Mouse (Mus musculus) cerebellum, adult 2 months (tissue): ENCODE measurements at regions not wholly inside any gene's neighbourhood (a gene's known extent, or its start where the extent isn't known, plus 50 kb on each side); places are given as distances from the start of the nearest gene placed in this dataset.

ENCODE experiments used
- DNase-seq, 2 experiments: peaks; one replicate each; pipeline ENCODE4 v3.0.0; 2021
- H3K27ac ChIP-seq: fragments of 200-500 bp; 2 replicates; pipeline ENCODE4 v1.5.1; 2012; ENCODE audit warnings: low read length, control low read depth, inconsistent platforms; ENCODE audit not compliant: insufficient read depth
- H3K27me3 ChIP-seq: fragments of 200-500 bp; 2 replicates; pipeline ENCODE4 v1.6.1; 2012; ENCODE audit warnings: inconsistent platforms, mild to moderate bottlenecking, low read length, moderate library complexity; ENCODE audit not compliant: control insufficient read depth, insufficient read depth
- H3K4me1 ChIP-seq: fragments of 200-500 bp; 2 replicates; pipeline ENCODE4 v1.6.1; 2011; ENCODE audit warnings: low read length; ENCODE audit not compliant: control insufficient read depth, insufficient read depth
- H3K4me3 ChIP-seq: fragments of 200-500 bp; replicated peaks from 2 replicates; pipeline ENCODE3; 2011; ENCODE audit warnings: mild to moderate bottlenecking, low read depth, low read length, control low read depth; ENCODE audit not compliant: insufficient read depth
- CTCF ChIP-seq: fragments of 200-500 bp; IDR thresholded peaks from 2 replicates; pipeline ENCODE4 v1.5.1; 2011; ENCODE audit warnings: low read depth, mild to moderate bottlenecking, control low read depth, low read length, moderate library complexity, borderline replicate concordance; ENCODE audit not compliant: insufficient read depth
- POLR2A ChIP-seq: fragments of 200-500 bp; IDR thresholded peaks from 2 replicates; pipeline ENCODE4 v1.6.1; 2011; ENCODE audit warnings: low read length, control low read depth, borderline replicate concordance; ENCODE audit not compliant: insufficient read depth
- WGBS: fragments of 180-500 bp; shearing (Covaris S2); methylation state at CpG from one replicate; pipeline ENCODE4 v1.1.7; 2018; 5-methylcytosine and 5-hydroxymethylcytosine counted together

DNA sequence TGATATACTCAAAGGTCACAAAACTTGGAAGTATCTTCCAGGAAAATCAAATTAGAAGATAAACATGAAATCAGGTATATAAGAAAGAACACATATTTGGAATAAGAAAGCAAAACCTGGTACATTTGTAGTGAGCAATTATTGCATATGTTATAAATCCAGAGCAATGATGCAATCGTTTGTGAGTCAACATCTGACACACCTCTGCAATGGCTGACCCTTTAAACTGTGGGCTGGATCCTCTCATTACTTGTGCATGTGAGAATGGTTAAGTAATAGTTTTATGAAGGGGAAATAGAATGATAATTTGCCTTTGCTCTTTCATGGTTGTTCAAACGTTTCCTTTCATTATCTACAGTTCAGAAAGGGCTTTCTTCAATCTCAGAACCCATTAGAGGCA lies 165.0 kb upstream of the Klf7 start:
- Histone ChIP-seq H3K4me1 (peaks cover 11% of the 10 kb centered on the region; the same call in 1 of the 2 replicates), H3K4me3 (no peak overlapping the region), H3K27me3 (no peaks in the 10 kb centered on the region), H3K27ac (no peak overlapping the region)
- no peak for DNase-seq
- TF ChIP-seq CTCF (no peak), POLR2A (no peak)
- WGBS = 94% methylated on average over 2 of the region's 2 CpGs

DNA sequence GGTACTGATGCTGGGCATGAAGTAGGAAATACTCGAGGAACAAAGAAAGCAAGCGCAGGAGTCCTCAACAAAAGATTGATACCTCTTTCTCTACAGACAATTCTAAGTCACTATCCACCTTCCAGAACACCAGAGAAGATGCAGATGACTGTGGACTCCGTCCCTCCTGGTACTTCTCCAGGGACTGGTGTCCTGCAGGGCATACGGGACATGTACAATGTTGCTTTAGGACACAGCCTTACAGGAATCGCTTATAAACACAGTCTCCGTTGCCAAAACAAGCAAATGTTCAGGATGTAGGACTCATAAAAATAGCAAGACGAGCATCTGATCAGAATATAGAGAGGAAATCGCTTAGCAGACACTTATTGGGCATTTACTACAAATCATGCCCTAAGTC lies 162.6 kb upstream of the Klf7 start:
- TF ChIP-seq CTCF = no peak
- TF ChIP-seq POLR2A = no peak
- Histone ChIP-seq H3K4me3 (no peak overlapping the region), H3K27me3 (no peaks in the 10 kb centered on the region), H3K4me1 (peaks cover 11% of the 10 kb centered on the region; the same call in 1 of the 2 replicates), H3K27ac (no peak overlapping the region)
- DNase-seq = peak; percentile 44 to 61
- WGBS = 40% methylated on average over 8 of the region's 8 CpGs

DNA sequence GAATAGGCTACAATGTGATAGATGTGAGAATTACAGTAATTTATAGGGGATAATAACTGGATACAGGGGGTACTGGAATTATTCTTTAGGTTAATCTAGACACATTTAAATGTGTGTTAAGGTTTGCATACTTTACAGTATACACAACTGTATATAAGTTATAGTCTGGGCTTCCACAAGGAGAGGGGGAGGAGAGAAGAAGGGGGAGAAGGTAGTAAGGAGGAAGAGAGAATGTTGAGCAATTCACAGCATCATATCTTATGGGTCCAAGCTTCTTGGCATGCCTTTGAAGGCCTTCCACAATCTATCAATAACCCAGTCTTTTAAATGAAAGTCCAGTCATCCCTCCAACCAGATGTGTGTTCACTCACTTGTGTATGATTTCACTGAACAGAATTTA lies 153.8 kb upstream of the Klf7 start:
- TF ChIP-seq POLR2A = no peak
- no peak for TF ChIP-seq CTCF
- Histone ChIP-seq H3K27ac (no peak overlapping the region), H3K4me3 (no peak overlapping the region), H3K4me1 (no peaks in the 10 kb centered on the region), H3K27me3 (no peaks in the 10 kb centered on the region)
- DNase-seq = no peak

DNA sequence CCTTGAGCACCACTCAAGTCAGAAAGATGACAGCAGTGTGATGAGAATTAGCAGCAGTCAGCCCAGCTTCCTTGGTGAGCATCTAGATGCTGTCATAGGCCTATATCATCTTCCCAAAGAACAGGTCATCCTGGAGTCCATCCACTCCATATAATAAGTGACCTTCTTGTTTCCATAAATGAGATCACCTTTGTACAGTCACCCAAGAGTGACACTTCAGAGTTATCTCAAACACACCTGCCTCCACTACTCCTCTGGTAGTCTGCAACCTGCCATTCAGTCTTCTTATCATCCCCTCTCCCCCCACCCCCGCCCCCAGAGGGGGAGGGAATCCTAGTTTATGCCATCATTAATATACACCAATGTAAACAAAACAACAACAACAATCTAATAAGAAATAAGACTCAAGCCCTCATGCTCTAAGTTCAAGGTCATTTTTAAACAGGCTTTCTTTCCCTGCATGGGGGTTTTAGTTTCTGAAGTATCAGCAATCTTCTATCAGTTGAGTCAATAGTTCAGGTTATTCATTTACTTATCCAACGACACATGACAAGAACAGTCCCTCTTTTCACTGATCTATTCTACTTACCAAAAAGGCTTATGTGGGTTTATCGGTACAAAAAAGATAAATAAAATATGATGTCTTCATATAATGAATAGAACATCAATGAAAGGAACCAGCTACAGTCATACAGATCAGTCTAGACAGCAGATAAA lies 153.2 kb upstream of the Klf7 start:
- H3K4me3 ChIP-seq = no peak overlapping the region
- H3K27me3 ChIP-seq = no peaks in the 10 kb centered on the region
- no peak for DNase-seq
- 87% methylated on average over 3 of the region's 3 CpGs for WGBS
- no peak for TF ChIP-seq POLR2A
- TF ChIP-seq CTCF = no peak
- no peak overlapping the region for H3K27ac ChIP-seq
- no peaks in the 10 kb centered on the region for H3K4me1 ChIP-seq

DNA sequence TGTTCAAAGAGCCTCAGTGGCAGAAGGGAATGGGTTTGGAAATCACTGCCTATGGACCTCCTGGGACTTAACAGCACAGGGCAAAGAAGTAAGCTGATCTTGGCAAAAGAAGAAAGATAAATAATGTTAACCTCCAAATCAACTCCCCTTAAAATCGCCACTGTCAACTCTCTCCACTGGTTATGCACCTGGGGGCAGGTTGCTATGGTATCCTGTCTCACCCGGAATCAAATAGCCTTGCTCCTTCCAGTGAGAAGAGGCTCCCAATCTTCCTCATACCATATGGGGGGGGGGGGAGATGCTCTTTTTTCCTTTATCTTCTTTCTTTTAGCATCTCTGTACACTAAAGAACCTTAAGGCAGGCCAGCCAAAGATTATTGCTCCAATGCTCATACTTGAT lies 135.2 kb upstream of the Klf7 start:
- H3K27me3 ChIP-seq = no peaks in the 10 kb centered on the region
- H3K27ac ChIP-seq = no peak overlapping the region
- peaks cover 6% of the 10 kb centered on the region; the same call in 1 of the 2 replicates for H3K4me1 ChIP-seq
- WGBS = 79% methylated on average over 2 of the region's 2 CpGs
- H3K4me3 ChIP-seq = no peak overlapping the region
- DNase-seq = no peak
- no peak for TF ChIP-seq POLR2A
- TF ChIP-seq CTCF = no peak

DNA sequence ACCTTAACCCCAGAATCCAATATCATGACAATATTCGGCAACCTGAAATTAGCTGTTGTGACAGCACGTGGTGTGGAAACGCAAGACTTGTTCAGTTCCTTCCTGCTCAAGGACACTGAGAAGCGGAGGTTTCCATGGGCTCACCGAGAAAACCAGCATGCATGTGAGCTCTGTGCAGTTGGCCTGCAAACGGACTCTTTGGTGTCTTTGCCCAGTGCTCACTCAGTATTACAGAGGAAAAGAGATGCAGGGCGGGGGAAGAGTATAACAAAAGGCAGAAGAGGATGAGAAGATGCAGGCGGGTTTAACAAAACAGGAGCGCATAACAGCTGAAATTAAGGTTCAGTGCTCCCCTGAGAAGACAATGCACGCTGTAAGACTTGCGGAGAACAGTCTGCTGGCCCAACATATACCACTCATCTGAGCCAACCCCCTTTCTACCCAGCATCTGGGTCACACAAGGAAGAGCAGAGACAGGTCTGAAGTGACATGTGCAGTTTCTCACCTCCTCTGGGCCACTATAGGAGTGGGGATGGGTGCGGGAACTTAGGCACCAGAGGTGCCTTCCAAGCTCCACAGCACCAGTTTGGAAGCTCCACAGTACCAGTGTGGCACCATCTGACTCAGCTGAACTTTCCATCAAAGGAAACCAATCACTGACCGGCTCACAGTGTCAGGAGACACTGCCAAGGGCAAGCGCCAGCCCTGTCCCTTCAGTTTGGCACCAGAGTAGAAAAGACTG lies 133.6 kb upstream of the Klf7 start:
- H3K4me1 ChIP-seq = peaks cover 6% of the 10 kb centered on the region; the same call in 1 of the 2 replicates
- H3K27ac ChIP-seq = no peak overlapping the region
- no peak overlapping the region for H3K4me3 ChIP-seq
- DNase-seq = peak; percentile 54 to 76
- TF ChIP-seq POLR2A (no peak), CTCF (no peak)
- no peaks in the 10 kb centered on the region for H3K27me3 ChIP-seq
- WGBS = 53% methylated on average over 14 of the region's 14 CpGs

DNA sequence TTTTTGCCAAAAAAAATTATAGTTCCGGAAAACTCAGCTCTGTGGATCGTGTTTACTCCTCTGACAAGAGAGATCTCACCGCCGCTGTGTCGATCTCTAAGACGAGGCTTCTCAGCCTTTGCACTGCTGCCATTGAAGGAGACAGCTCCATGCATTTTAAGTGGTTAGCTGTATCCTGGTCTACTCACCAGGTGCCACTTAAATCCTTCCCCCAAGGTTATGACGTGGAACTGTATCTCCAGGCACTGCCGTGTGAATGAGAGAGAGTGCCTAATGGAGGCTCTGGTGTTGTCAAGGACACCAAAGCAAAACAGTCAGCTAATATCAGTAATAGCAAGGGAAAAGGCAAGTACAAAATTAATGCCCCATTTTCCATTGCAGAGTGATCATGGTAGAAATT lies 132.6 kb upstream of the Klf7 start:
- TF ChIP-seq CTCF (no peak), POLR2A (no peak)
- WGBS = 94% methylated on average over 8 of the region's 8 CpGs
- H3K27ac ChIP-seq = no peak overlapping the region
- no peak for DNase-seq
- peaks cover 6% of the 10 kb centered on the region; the same call in 1 of the 2 replicates for H3K4me1 ChIP-seq
- H3K27me3 ChIP-seq = no peaks in the 10 kb centered on the region
- H3K4me3 ChIP-seq = no peak overlapping the region

DNA sequence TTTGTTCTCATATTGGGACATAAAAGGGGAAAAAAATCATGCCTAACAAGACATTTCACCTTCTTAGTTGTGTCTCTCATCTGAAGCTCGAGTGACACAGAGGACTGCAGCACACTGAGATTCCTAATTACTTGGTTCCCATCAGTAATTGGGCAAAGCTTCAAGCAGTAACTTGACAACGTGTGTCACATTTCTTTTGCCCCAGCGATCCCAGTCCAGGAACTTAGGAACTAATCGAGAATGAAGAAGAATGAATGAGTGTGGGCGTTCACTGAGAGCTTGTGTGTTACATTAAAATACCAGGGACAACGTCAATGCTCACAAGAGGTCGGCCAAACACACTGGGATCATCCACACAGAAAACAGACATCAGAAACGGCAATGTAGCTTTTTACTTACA lies 131.9 kb upstream of the Klf7 start:
- no peak for TF ChIP-seq POLR2A
- no peak for TF ChIP-seq CTCF
- Histone ChIP-seq H3K4me1 (peaks cover 6% of the 10 kb centered on the region; the same call in 1 of the 2 replicates), H3K27me3 (no peaks in the 10 kb centered on the region), H3K27ac (no peak overlapping the region), H3K4me3 (no peak overlapping the region)
- DNase-seq = no peak
- WGBS = 64% methylated on average over 8 of the region's 8 CpGs
